Mouse (Mus musculus) lung, embryonic 14.5 days (tissue): ENCODE data around the gene Gm9964. TPM values are rescaled to one million over a fixed set of nuclear protein-coding genes. Genes with fewer than 3 reads are reported as not detected.
A peak's percentile ranks its signal among the peaks of the same experiment; 100 is the strongest.

Source experiments
- ATAC-seq: fragments of 200-750 bp; cut with Nextera tagmentation; 2 replicates; pipeline ENCODE4 v1.8.0; 2017; ENCODE audit warnings: mild to moderate bottlenecking, moderate TSS enrichment, moderate library complexity; ENCODE audit not compliant: insufficient read depth
- DNase-seq: peaks from one replicate; pipeline ENCODE4 v3.0.0-alpha.2; 2015
- H3K27ac ChIP-seq: fragments of 300-500 bp; sonication (generic); 2 replicates; pipeline ENCODE4 v1.5.1; 2014; ENCODE audit warnings: low read depth, mild to moderate bottlenecking, moderate library complexity
- H3K27me3 ChIP-seq: fragments of 300-500 bp; sonication (generic); 2 replicates; pipeline ENCODE4 v1.6.1; 2014; ENCODE audit warnings: low read length, control low read depth; ENCODE audit not compliant: insufficient read depth
- H3K36me3 ChIP-seq: fragments of 300-500 bp; sonication (generic); 2 replicates; pipeline ENCODE4 v1.6.1; 2014; ENCODE audit warnings: control low read depth; ENCODE audit not compliant: insufficient read depth
- H3K4me1 ChIP-seq: fragments of 300-500 bp; sonication (generic); 2 replicates; pipeline ENCODE4 v1.6.1; 2014; ENCODE audit warnings: antibody characterized with exemption, control low read depth; ENCODE audit not compliant: insufficient read depth
- H3K4me2 ChIP-seq: fragments of 300-500 bp; sonication (generic); 2 replicates; pipeline ENCODE4 v1.6.1; 2014; ENCODE audit warnings: mild to moderate bottlenecking
- H3K4me3 ChIP-seq: fragments of 300-500 bp; sonication (generic); 2 replicates; pipeline ENCODE4 v1.5.1; 2014; ENCODE audit warnings: low read depth, low read length
- H3K9ac ChIP-seq: fragments of 300-500 bp; sonication (generic); 2 replicates; pipeline ENCODE4 v1.6.1; 2014
- H3K9me3 ChIP-seq: fragments of 300-500 bp; sonication (generic); 2 replicates; pipeline ENCODE4 v1.6.1; 2016; ENCODE audit warnings: low read depth, low read length, control low read depth
- CTCF ChIP-seq: IDR thresholded peaks from 2 replicates; pipeline ENCODE4 v1.5.1; 2016; ENCODE audit warnings: antibody characterized with exemption, low read depth
- WGBS: fragments of 180-500 bp; shearing (Covaris S2); extraction: QIAGEN DNeasy Blood & Tissue Kit; methylation state at CpG from one replicate; pipeline ENCODE4 v1.1.7; 2014; 5-methylcytosine and 5-hydroxymethylcytosine counted together
- polyA plus RNA-seq: library from polyadenylated mRNA; unstranded; fragments of >200 nt; fragmentation: Nextera tagmentation; extraction: Ambion mirVana; gene quantifications from 2 replicates; pipeline ENCODE4 v1.2.1, GENCODE M21; 2014

Gm9964 gene
- not detected in 2 replicates for polyA plus RNA-seq

GRCm38 (mm10) chr11:79296856-79297491 lies at the start of gene Gm9964:
TSS of gene Gm9964 (minus strand) at chr11:79296906.
- 40% methylated on average over 5 of the region's 5 CpGs for WGBS
- Histone ChIP-seq H3K27me3 (no peaks in the 10 kb centered on the region), H3K9ac (no peak within 1 kb of the TSS), H3K4me3 (no peak within 1 kb of the TSS), H3K4me1 (no peaks in the 10 kb centered on the region), H3K36me3 (no peaks in the 10 kb centered on the region), H3K9me3 (no peaks in the 10 kb centered on the region), H3K27ac (no peak within 1 kb of the TSS), H3K4me2 (no peak within 1 kb of the TSS)
- no peak for ATAC-seq
- no peak for TF ChIP-seq CTCF
- DNase-seq = no peak

- peaks cover 13% of the 10 kb centered on the region; the same call in 1 of the 2 replicates for H3K36me3 ChIP-seq
- H3K4me3 ChIP-seq = peak overlapping the region; percentile 93
- peak overlapping the region; percentile 94 for H3K27ac ChIP-seq
- WGBS = under 1% methylated on average over 41 of the region's 63 CpGs
- peak overlapping the region; percentile 98 for H3K9ac ChIP-seq
- H3K4me1 ChIP-seq = 0 out of 2 replicates have a peak, but pooled peaks cover 3% of the 10 kb centered on the region
- ATAC-seq (peak; percentile 85), DNase-seq (peak; percentile 64)
- H3K27me3 ChIP-seq = no peaks in the 10 kb centered on the region
- peak overlapping the region; percentile 61 for H3K4me2 ChIP-seq
- no peak for TF ChIP-seq CTCF
- no peaks in the 10 kb centered on the region for H3K9me3 ChIP-seq
Observed at GRCm38 (mm10) chr11:79339808-79340781, 43.4 kb upstream of the Gm9964 start.

DNA sequence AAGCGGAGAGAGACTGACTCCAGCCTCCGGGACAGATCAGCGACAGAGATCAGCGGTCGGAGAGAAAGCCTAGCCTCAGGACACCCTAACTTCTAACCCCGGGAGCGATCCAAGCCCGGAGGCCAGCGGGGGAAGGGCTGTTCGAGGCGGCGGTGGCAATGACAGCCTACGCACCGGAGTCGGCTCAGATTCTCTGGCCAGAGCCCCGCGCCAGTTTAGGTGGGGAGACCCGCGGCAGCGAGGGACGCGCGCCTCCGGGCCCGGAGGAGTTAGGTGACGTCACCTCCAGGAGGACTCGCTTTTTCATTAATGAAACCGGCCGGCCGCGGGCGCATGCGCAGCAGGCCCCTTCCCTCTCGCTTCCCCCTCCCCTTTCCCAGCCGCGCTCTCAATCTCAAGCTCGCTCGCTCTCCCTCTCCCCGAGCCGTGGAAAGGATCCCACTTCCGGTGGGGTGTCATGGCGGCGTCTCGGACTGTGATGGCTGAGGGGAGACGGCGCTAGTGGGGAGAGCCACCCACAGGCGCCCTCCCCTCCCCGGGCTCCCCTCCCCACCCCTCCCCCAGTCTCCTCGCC lies 42.6 kb upstream of the Gm9964 start, which contains the start of gene Nf1:
Gene Nf1 (plus strand): TSS at position 460 of the 574 bp plus-strand sequence.
- Histone ChIP-seq H3K27me3 (no peaks in the 10 kb centered on the region), H3K36me3 (peaks cover 11% of the 10 kb centered on the region; the same call in 1 of the 2 replicates), H3K9ac (peak within 1 kb of the TSS; percentile 98), H3K4me2 (peak within 1 kb of the TSS; percentile 61), H3K9me3 (no peaks in the 10 kb centered on the region), H3K4me3 (peak within 1 kb of the TSS; percentile 93), H3K27ac (peak within 1 kb of the TSS; percentile 94), H3K4me1 (0 out of 2 replicates have a peak, but pooled peaks cover 3% of the 10 kb centered on the region)
- ATAC-seq (peak; percentile 94), DNase-seq (peak; percentile 98)
- under 1% methylated on average over 43 of the region's 49 CpGs for WGBS
- TF ChIP-seq CTCF = no peak

- Histone ChIP-seq H3K4me1 (0 out of 2 replicates have a peak, but pooled peaks cover 3% of the 10 kb centered on the region), H3K27me3 (no peaks in the 10 kb centered on the region), H3K9ac (peak overlapping the region; percentile 98), H3K36me3 (peaks cover 9% of the 10 kb centered on the region; the same call in 1 of the 2 replicates), H3K9me3 (no peaks in the 10 kb centered on the region), H3K4me3 (peak overlapping the region; percentile 93), H3K27ac (peak overlapping the region; percentile 94), H3K4me2 (peak overlapping the region; percentile 61)
- 49% methylated on average over 4 of the region's 4 CpGs for WGBS
- ATAC-seq (no peak), DNase-seq (no peak)
- TF ChIP-seq CTCF = no peak
Observed at GRCm38 (mm10) chr11:79338621-79339020, 41.9 kb upstream of the Gm9964 start.

GRCm38 (mm10) chr11:79336722-79337267 lies 40.1 kb upstream of the Gm9964 start:
- Histone ChIP-seq H3K27me3 (no peaks in the 10 kb centered on the region), H3K9me3 (no peaks in the 10 kb centered on the region), H3K9ac (no peak overlapping the region), H3K36me3 (peaks cover 3% of the 10 kb centered on the region; the same call in 1 of the 2 replicates), H3K4me3 (no peak overlapping the region), H3K27ac (no peak overlapping the region), H3K4me2 (no peak overlapping the region), H3K4me1 (0 out of 2 replicates have a peak, but pooled peaks cover 3% of the 10 kb centered on the region)
- WGBS = 88% methylated on average over 5 of the region's 5 CpGs
- ATAC-seq = no peak
- no peak for DNase-seq
- peak; percentile 44; the same call in 1 of the 2 replicates for TF ChIP-seq CTCF

- no peaks in the 10 kb centered on the region for H3K4me1 ChIP-seq
- H3K27me3 ChIP-seq = no peaks in the 10 kb centered on the region
- H3K36me3 ChIP-seq = no peaks in the 10 kb centered on the region
- H3K9ac ChIP-seq = no peak overlapping the region
- H3K9me3 ChIP-seq = no peaks in the 10 kb centered on the region
- no peak overlapping the region for H3K27ac ChIP-seq
- no peak for ATAC-seq
- no peak overlapping the region for H3K4me3 ChIP-seq
- H3K4me2 ChIP-seq = no peak overlapping the region
- 92% methylated on average over 6 of the region's 6 CpGs for WGBS
- DNase-seq = no peak
- no peak for TF ChIP-seq CTCF
Observed at GRCm38 (mm10) chr11:79335077-79335476, 38.4 kb upstream of the Gm9964 start.
